Mouse (Mus musculus): Measurements from ENCODE around the gene Macf1. TPM values are rescaled to one million over a fixed set of nuclear protein-coding genes. Genes with fewer than 3 reads are reported as not detected.

The Macf1 gene
- polyA plus RNA-seq, 1 experiment, result 137 TPM

DNA sequence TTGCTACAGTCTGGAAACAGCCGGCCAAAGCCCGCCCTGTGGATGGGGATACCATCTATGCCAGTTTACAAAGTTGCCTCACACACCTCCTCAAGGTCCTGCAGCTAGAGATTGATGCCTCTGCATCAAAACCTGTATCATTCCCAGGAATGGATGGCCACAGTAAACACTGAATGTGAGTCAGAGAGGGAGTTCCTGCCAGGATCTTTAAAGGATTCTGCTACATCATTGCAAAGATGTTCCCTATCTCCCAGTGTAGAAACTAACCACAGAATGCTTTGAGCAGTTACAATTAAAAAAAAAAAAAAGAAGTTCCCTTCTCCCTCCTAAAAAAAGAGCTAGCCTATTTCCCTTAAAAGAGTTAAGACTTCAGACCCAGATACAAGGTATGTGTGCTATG is 21.2 kb upstream of the Macf1 start:
- TF ChIP-seq CTCF (IDR thresholded peaks at IDR 0.05; ENCODE audit: extremely low read depth, insufficient read depth, low read length) (no peak), POLR2A (IDR thresholded peaks at IDR 0.05; ENCODE audit: extremely low read depth, insufficient read depth, low read length) (no peak)
- H3K4me3 ChIP-seq (ENCODE audit: insufficient read depth, low read length), result no peak overlapping the region
- H3K4me1 ChIP-seq (ENCODE audit: control insufficient read depth, insufficient read depth, low read length), result no peaks in the 10 kb centered on the region
- H3K27ac ChIP-seq (ENCODE audit: insufficient read depth, low read length), result no peak overlapping the region

- H3K4me3 ChIP-seq (ENCODE audit: insufficient read depth, low read length), result no peak overlapping the region
- no peak overlapping the region for H3K27ac ChIP-seq (ENCODE audit: insufficient read depth, low read length)
- TF ChIP-seq CTCF (IDR thresholded peaks at IDR 0.05; ENCODE audit: extremely low read depth, insufficient read depth, low read length) (no peak), POLR2A (IDR thresholded peaks at IDR 0.05; ENCODE audit: extremely low read depth, insufficient read depth, low read length) (no peak)
These were observed 9.2 kb upstream of the Macf1 start for GRCm38 (mm10) chr4:123693384-123693783.

DNA sequence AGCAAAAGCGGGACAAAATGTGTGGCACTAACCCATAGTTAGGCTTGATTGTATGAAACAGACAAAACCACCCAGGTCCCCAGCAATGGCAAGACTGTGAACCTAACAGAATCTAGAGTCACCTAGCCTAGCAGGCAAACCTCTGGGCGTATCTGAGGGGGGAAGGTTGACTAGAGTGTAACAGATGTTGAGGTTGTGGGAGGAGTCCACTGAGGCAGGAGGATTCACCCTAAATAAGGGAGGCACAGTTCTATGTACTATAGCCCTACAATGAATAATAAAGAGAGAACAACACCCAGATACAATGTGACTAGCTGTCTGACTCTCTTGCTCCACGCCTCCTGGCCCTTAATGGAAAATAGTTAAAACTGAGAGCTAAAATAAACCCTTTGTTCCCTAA is 7.9 kb upstream of the Macf1 start:
- H3K27ac ChIP-seq (ENCODE audit: insufficient read depth, low read length), result no peak overlapping the region
- H3K4me1 ChIP-seq (ENCODE audit: control insufficient read depth, insufficient read depth, low read length), result no peaks in the 10 kb centered on the region
- TF ChIP-seq CTCF (IDR thresholded peaks at IDR 0.05; ENCODE audit: extremely low read depth, insufficient read depth, low read length) (no peak), POLR2A (IDR thresholded peaks at IDR 0.05; ENCODE audit: extremely low read depth, insufficient read depth, low read length) (no peak)
- H3K4me3 ChIP-seq (ENCODE audit: insufficient read depth, low read length), result no peak overlapping the region

More at GRCm38 (mm10) chr4:123693384-123693783, 9.2 kb upstream of the Macf1 start:
- H3K4me1 ChIP-seq (ENCODE audit: control insufficient read depth, insufficient read depth, low read length), result no peaks in the 10 kb centered on the region

DNA sequence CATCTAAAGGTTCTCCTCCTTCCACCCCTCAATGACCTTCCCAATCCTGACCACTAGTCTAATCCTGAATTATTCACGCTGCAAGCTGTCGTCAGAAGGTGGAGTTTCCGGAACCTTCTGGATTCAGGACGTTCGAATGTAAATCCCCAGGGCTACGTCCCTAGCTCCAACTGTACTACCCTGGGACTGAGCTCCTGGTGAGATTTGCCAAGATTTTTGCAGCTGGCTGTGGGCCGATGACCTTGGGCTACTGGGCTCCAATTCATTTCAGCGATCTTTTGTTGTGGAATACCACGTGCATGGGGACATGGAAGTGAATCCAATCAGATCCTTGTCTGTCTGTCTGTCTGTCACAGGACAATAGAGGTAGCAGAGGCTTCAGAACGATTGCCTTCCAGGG is 6.2 kb upstream of the Macf1 start:
- no peak overlapping the region for H3K4me3 ChIP-seq (ENCODE audit: insufficient read depth, low read length)
- no peak for TF ChIP-seq CTCF (IDR thresholded peaks at IDR 0.05; ENCODE audit: extremely low read depth, insufficient read depth, low read length)
- H3K4me1 ChIP-seq (ENCODE audit: control insufficient read depth, insufficient read depth, low read length), result no peaks in the 10 kb centered on the region
- no peak overlapping the region for H3K27ac ChIP-seq (ENCODE audit: insufficient read depth, low read length)

- Histone ChIP-seq H3K4me3 (ENCODE audit: insufficient read depth, low read length) (peak overlapping the region; percentile 71), H3K4me1 (ENCODE audit: control insufficient read depth, insufficient read depth, low read length) (peaks cover 8% of the 10 kb centered on the region), H3K27ac (ENCODE audit: insufficient read depth, low read length) (peak overlapping the region; percentile 98)
- no peak for TF ChIP-seq CTCF (IDR thresholded peaks at IDR 0.05; ENCODE audit: extremely low read depth, insufficient read depth, low read length)
- no peak for TF ChIP-seq POLR2A (IDR thresholded peaks at IDR 0.05; ENCODE audit: extremely low read depth, insufficient read depth, low read length)
These were observed 3.0 kb upstream of the Macf1 start for GRCm38 (mm10) chr4:123687025-123687781.

GRCm38 (mm10) chr4:123686368-123687024 is 2.3 kb upstream of the Macf1 start:
- Histone ChIP-seq H3K4me3 (ENCODE audit: insufficient read depth, low read length) (peak overlapping the region; percentile 71), H3K27ac (ENCODE audit: insufficient read depth, low read length) (peak overlapping the region; percentile 98), H3K4me1 (ENCODE audit: control insufficient read depth, insufficient read depth, low read length) (peaks cover 10% of the 10 kb centered on the region)
- TF ChIP-seq CTCF (IDR thresholded peaks at IDR 0.05; ENCODE audit: extremely low read depth, insufficient read depth, low read length) (no peak), POLR2A (IDR thresholded peaks at IDR 0.05; ENCODE audit: extremely low read depth, insufficient read depth, low read length) (no peak)

- peak overlapping the region; percentile 71 for H3K4me3 ChIP-seq (ENCODE audit: insufficient read depth, low read length)
- peaks cover 14% of the 10 kb centered on the region for H3K4me1 ChIP-seq (ENCODE audit: control insufficient read depth, insufficient read depth, low read length)
- TF ChIP-seq POLR2A (IDR thresholded peaks at IDR 0.05; ENCODE audit: extremely low read depth, insufficient read depth, low read length), result no peak
- TF ChIP-seq CTCF (IDR thresholded peaks at IDR 0.05; ENCODE audit: extremely low read depth, insufficient read depth, low read length), result no peak
- H3K27ac ChIP-seq (ENCODE audit: insufficient read depth, low read length), result peak overlapping the region; percentile 98
These were observed 1.5 kb upstream of the Macf1 start for GRCm38 (mm10) chr4:123685506-123686242.

DNA sequence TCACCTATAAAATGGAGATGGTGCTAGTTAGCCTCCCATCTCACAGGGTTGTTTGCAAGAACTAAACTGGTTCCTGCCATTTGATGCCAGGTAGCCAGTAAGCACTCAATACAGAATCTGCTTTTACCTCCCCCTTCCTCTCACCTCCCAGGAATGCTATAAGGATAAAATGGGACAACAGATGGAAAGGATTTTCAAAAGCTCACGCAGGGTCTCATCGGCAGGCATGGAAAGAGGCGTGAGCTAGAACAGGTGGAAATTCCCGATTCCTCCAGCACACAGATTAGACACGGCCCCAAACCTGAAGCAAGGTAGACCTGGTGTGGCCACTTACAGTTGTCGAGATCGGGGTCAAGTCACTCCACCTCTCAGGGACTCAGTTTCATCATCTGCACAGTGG is 886 bp upstream of the Macf1 start:
- TF ChIP-seq CTCF (IDR thresholded peaks at IDR 0.05; ENCODE audit: extremely low read depth, insufficient read depth, low read length), result no peak
- TF ChIP-seq POLR2A (IDR thresholded peaks at IDR 0.05; ENCODE audit: extremely low read depth, insufficient read depth, low read length), result no peak
- H3K27ac ChIP-seq (ENCODE audit: insufficient read depth, low read length), result no peak overlapping the region
- H3K4me3 ChIP-seq (ENCODE audit: insufficient read depth, low read length), result peak overlapping the region; percentile 71; the same call in 1 of the 2 replicates
- H3K4me1 ChIP-seq (ENCODE audit: control insufficient read depth, insufficient read depth, low read length), result peaks cover 14% of the 10 kb centered on the region

DNA sequence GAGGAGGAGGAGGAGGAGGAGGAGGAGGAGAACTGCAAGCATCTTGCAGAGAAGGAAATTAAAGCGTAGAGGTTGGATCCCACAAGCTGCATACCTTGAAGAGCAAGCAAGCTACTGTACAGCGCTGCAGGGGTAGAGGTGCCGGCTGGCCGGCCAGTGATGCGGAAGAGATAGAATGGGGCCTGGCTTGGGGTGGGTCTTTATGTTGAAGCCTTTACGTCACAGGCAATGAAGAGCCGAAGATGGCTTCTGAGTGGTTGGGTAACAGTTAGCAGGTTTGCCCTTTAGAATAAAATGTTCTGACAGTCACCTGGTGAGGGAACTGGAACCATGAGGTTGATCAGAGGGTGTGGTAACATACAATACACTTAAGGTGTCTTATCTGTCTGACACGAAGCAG is 1.9 kb downstream of the Macf1 start:
- TF ChIP-seq CTCF (IDR thresholded peaks at IDR 0.05; ENCODE audit: extremely low read depth, insufficient read depth, low read length), result no peak
- no peak for TF ChIP-seq POLR2A (IDR thresholded peaks at IDR 0.05; ENCODE audit: extremely low read depth, insufficient read depth, low read length)
- Histone ChIP-seq H3K4me1 (ENCODE audit: control insufficient read depth, insufficient read depth, low read length) (peaks cover 17% of the 10 kb centered on the region), H3K4me3 (ENCODE audit: insufficient read depth, low read length) (no peak overlapping the region), H3K27ac (ENCODE audit: insufficient read depth, low read length) (peak overlapping the region; percentile 57; the same call in 1 of the 2 replicates)
